Mouse (Mus musculus): ENCODE measurements around the gene Prmt9.

- TF ChIP-seq CTCF (conservative IDR thresholded peaks at IDR 0.05 in 1 of 2, IDR thresholded peaks at IDR 0.05 in 1 of 2; ENCODE audit: low read depth in 2 of 2, low read length in 2 of 2) (no peak), RCOR1 (conservative IDR thresholded peaks at IDR 0.05; ENCODE audit: low read depth, low read length) (no peak), ZC3H11A (IDR thresholded peaks at IDR 0.05; ENCODE audit: low read depth, low read length) (no peak), ZMIZ1 (IDR thresholded peaks at IDR 0.05; ENCODE audit: low read depth, low read length) (no peak), MXI1 (IDR thresholded peaks at IDR 0.05; ENCODE audit: low read depth, low read length) (no peak), PAX5 (IDR thresholded peaks at IDR 0.05; ENCODE audit: low read length) (no peak), NRF1 (IDR thresholded peaks at IDR 0.05; ENCODE audit: low read depth, low read length) (no peak), KAT2A (IDR thresholded peaks at IDR 0.05; ENCODE audit: insufficient replicate concordance, low read length) (no peak)
Observed at GRCm38 (mm10) chr8:77515201-77515600, 34.0 kb upstream of the Prmt9 start.
